Mouse (Mus musculus): ENCODE results near the gene Isx. TPM values are rescaled to one million over a fixed set of nuclear protein-coding genes. Genes with fewer than 3 reads are reported as not detected.

Isx gene
- polyA plus RNA-seq, 1 experiment from 2014 or later = not detected

GRCm38 (mm10) chr8:74854786-74855185 is 18.2 kb upstream of the Isx start:
- Histone ChIP-seq H3K27ac (ENCODE audit: low read depth, low read length) (no peak overlapping the region), H3K9ac (ENCODE audit: low read length) (no peak overlapping the region), H3K4me1 (replicated peaks; ENCODE audit: control insufficient read depth, insufficient read depth, low read length) (no peaks in the 10 kb centered on the region), H3K4me3 (ENCODE audit: low read depth, low read length) (no peak overlapping the region), H3K36me3 (ENCODE audit: control insufficient read depth, insufficient read depth, low read length) (no peaks in the 10 kb centered on the region), H3K27me3 (ENCODE audit: control insufficient read depth, insufficient read depth, low read length) (no peaks in the 10 kb centered on the region), H3K4me2 (ENCODE audit: low read depth, low read length, severe bottlenecking) (no peak overlapping the region), H3K9me3 (ENCODE audit: control insufficient read depth, low read length) (no peaks in the 10 kb centered on the region)
- ATAC-seq (replicated peaks; ENCODE audit: low FRiP score) (no peak), DNase-seq (ENCODE audit: low spot score) (no peak)
- 94% methylated on average over 4 of the region's 4 CpGs for WGBS

- Histone ChIP-seq H3K4me3 (ENCODE audit: low read depth, low read length) (no peak overlapping the region), H3K27me3 (ENCODE audit: control insufficient read depth, insufficient read depth, low read length) (no peaks in the 10 kb centered on the region), H3K36me3 (ENCODE audit: control insufficient read depth, insufficient read depth, low read length) (no peaks in the 10 kb centered on the region), H3K27ac (ENCODE audit: low read depth, low read length) (no peak overlapping the region), H3K9me3 (ENCODE audit: control insufficient read depth, low read length) (no peaks in the 10 kb centered on the region), H3K4me2 (ENCODE audit: low read depth, low read length, severe bottlenecking) (no peak overlapping the region), H3K9ac (ENCODE audit: low read length) (no peak overlapping the region), H3K4me1 (replicated peaks; ENCODE audit: control insufficient read depth, insufficient read depth, low read length) (no peaks in the 10 kb centered on the region)
- ATAC-seq (replicated peaks; ENCODE audit: low FRiP score) (no peak), DNase-seq (ENCODE audit: low spot score) (no peak)
- WGBS = 84% methylated on average over 3 of the region's 3 CpGs
Measured at GRCm38 (mm10) chr8:74855341-74855740, 17.6 kb upstream of the Isx start.

GRCm38 (mm10) chr8:74859241-74859640 is 13.7 kb upstream of the Isx start:
- Histone ChIP-seq H3K4me2 (ENCODE audit: low read depth, low read length, severe bottlenecking) (no peak overlapping the region), H3K4me3 (ENCODE audit: low read depth, low read length) (no peak overlapping the region), H3K27me3 (ENCODE audit: control insufficient read depth, insufficient read depth, low read length) (no peaks in the 10 kb centered on the region), H3K4me1 (replicated peaks; ENCODE audit: control insufficient read depth, insufficient read depth, low read length) (no peaks in the 10 kb centered on the region), H3K27ac (ENCODE audit: low read depth, low read length) (no peak overlapping the region), H3K36me3 (ENCODE audit: control insufficient read depth, insufficient read depth, low read length) (no peaks in the 10 kb centered on the region), H3K9ac (ENCODE audit: low read length) (no peak overlapping the region), H3K9me3 (ENCODE audit: control insufficient read depth, low read length) (no peaks in the 10 kb centered on the region)
- ATAC-seq (replicated peaks; ENCODE audit: low FRiP score) = no peak
- WGBS = 86% methylated on average over 4 of the region's 4 CpGs
- DNase-seq (ENCODE audit: low spot score) = no peak

- ATAC-seq (replicated peaks; ENCODE audit: low FRiP score) (no peak), DNase-seq (ENCODE audit: low spot score) (no peak)
- Histone ChIP-seq H3K36me3 (ENCODE audit: control insufficient read depth, insufficient read depth, low read length) (no peaks in the 10 kb centered on the region), H3K9ac (ENCODE audit: low read length) (no peak overlapping the region), H3K27me3 (ENCODE audit: control insufficient read depth, insufficient read depth, low read length) (no peaks in the 10 kb centered on the region), H3K4me3 (ENCODE audit: low read depth, low read length) (no peak overlapping the region), H3K9me3 (ENCODE audit: control insufficient read depth, low read length) (no peaks in the 10 kb centered on the region), H3K4me1 (replicated peaks; ENCODE audit: control insufficient read depth, insufficient read depth, low read length) (no peaks in the 10 kb centered on the region), H3K4me2 (ENCODE audit: low read depth, low read length, severe bottlenecking) (no peak overlapping the region), H3K27ac (ENCODE audit: low read depth, low read length) (no peak overlapping the region)
- WGBS = 76% methylated on average over 6 of the region's 6 CpGs
Measured at GRCm38 (mm10) chr8:74860449-74860848, 12.5 kb upstream of the Isx start.

GRCm38 (mm10) chr8:74862598-74862997 is 10.4 kb upstream of the Isx start:
- Histone ChIP-seq H3K4me1 (replicated peaks; ENCODE audit: control insufficient read depth, insufficient read depth, low read length) (no peaks in the 10 kb centered on the region), H3K9me3 (ENCODE audit: control insufficient read depth, low read length) (no peaks in the 10 kb centered on the region), H3K27me3 (ENCODE audit: control insufficient read depth, insufficient read depth, low read length) (no peaks in the 10 kb centered on the region), H3K27ac (ENCODE audit: low read depth, low read length) (no peak overlapping the region), H3K9ac (ENCODE audit: low read length) (no peak overlapping the region), H3K36me3 (ENCODE audit: control insufficient read depth, insufficient read depth, low read length) (no peaks in the 10 kb centered on the region), H3K4me3 (ENCODE audit: low read depth, low read length) (no peak overlapping the region), H3K4me2 (ENCODE audit: low read depth, low read length, severe bottlenecking) (no peak overlapping the region)
- ATAC-seq (replicated peaks; ENCODE audit: low FRiP score) (no peak), DNase-seq (ENCODE audit: low spot score) (no peak)
- 80% methylated on average over 2 of the region's 2 CpGs for WGBS

GRCm38 (mm10) chr8:74870346-74870949 is 2.5 kb upstream of the Isx start:
- WGBS = 84% methylated on average over 4 of the region's 4 CpGs
- no peak for ATAC-seq (replicated peaks; ENCODE audit: low FRiP score)

GRCm38 (mm10) chr8:74871686-74872085 is 1.3 kb upstream of the Isx start:
- Histone ChIP-seq H3K27ac (ENCODE audit: low read depth, low read length) (no peak overlapping the region), H3K9ac (ENCODE audit: low read length) (no peak overlapping the region), H3K27me3 (ENCODE audit: control insufficient read depth, insufficient read depth, low read length) (no peaks in the 10 kb centered on the region), H3K4me2 (ENCODE audit: low read depth, low read length, severe bottlenecking) (no peak overlapping the region), H3K4me1 (replicated peaks; ENCODE audit: control insufficient read depth, insufficient read depth, low read length) (no peaks in the 10 kb centered on the region), H3K36me3 (ENCODE audit: control insufficient read depth, insufficient read depth, low read length) (no peaks in the 10 kb centered on the region), H3K9me3 (ENCODE audit: control insufficient read depth, low read length) (no peaks in the 10 kb centered on the region), H3K4me3 (ENCODE audit: low read depth, low read length) (no peak overlapping the region)
- 79% methylated on average over 4 of the region's 4 CpGs for WGBS
- ATAC-seq (replicated peaks; ENCODE audit: low FRiP score) (no peak), DNase-seq (ENCODE audit: low spot score) (no peak)

More at GRCm38 (mm10) chr8:74870346-74870949, 2.5 kb upstream of the Isx start:
- Histone ChIP-seq H3K9me3 (ENCODE audit: control insufficient read depth, low read length) (no peaks in the 10 kb centered on the region), H3K36me3 (ENCODE audit: control insufficient read depth, insufficient read depth, low read length) (no peaks in the 10 kb centered on the region), H3K27ac (ENCODE audit: low read depth, low read length) (no peak overlapping the region), H3K4me1 (replicated peaks; ENCODE audit: control insufficient read depth, insufficient read depth, low read length) (no peaks in the 10 kb centered on the region), H3K9ac (ENCODE audit: low read length) (no peak overlapping the region), H3K27me3 (ENCODE audit: control insufficient read depth, insufficient read depth, low read length) (no peaks in the 10 kb centered on the region), H3K4me2 (ENCODE audit: low read depth, low read length, severe bottlenecking) (no peak overlapping the region), H3K4me3 (ENCODE audit: low read depth, low read length) (no peak overlapping the region)
- DNase-seq (ENCODE audit: low spot score) = no peak

- DNase-seq (ENCODE audit: low spot score) (no peak), ATAC-seq (replicated peaks; ENCODE audit: low FRiP score) (no peak)
- no peak overlapping the region for H3K9ac ChIP-seq (ENCODE audit: low read length)
- H3K27ac ChIP-seq (ENCODE audit: low read depth, low read length) = no peak overlapping the region
- H3K9me3 ChIP-seq (ENCODE audit: control insufficient read depth, low read length) = no peaks in the 10 kb centered on the region
- H3K36me3 ChIP-seq (ENCODE audit: control insufficient read depth, insufficient read depth, low read length) = no peaks in the 10 kb centered on the region
- no peak overlapping the region for H3K4me2 ChIP-seq (ENCODE audit: low read depth, low read length, severe bottlenecking)
- H3K4me3 ChIP-seq (ENCODE audit: low read depth, low read length) = no peak overlapping the region
- no peaks in the 10 kb centered on the region for H3K27me3 ChIP-seq (ENCODE audit: control insufficient read depth, insufficient read depth, low read length)
- WGBS = 90% methylated on average over 7 of the region's 7 CpGs
- H3K4me1 ChIP-seq (replicated peaks; ENCODE audit: control insufficient read depth, insufficient read depth, low read length) = no peaks in the 10 kb centered on the region
Measured at GRCm38 (mm10) chr8:74872151-74872823, 686 bp upstream of the Isx start.

GRCm38 (mm10) chr8:74874565-74874964 is 1.6 kb downstream of the Isx start:
- Histone ChIP-seq H3K27me3 (ENCODE audit: control insufficient read depth, insufficient read depth, low read length) (no peaks in the 10 kb centered on the region), H3K36me3 (ENCODE audit: control insufficient read depth, insufficient read depth, low read length) (no peaks in the 10 kb centered on the region), H3K4me2 (ENCODE audit: low read depth, low read length, severe bottlenecking) (no peak overlapping the region), H3K4me3 (ENCODE audit: low read depth, low read length) (no peak overlapping the region), H3K27ac (ENCODE audit: low read depth, low read length) (no peak overlapping the region), H3K9me3 (ENCODE audit: control insufficient read depth, low read length) (no peaks in the 10 kb centered on the region), H3K9ac (ENCODE audit: low read length) (no peak overlapping the region), H3K4me1 (replicated peaks; ENCODE audit: control insufficient read depth, insufficient read depth, low read length) (no peaks in the 10 kb centered on the region)
- WGBS = 55% methylated on average over 2 of the region's 2 CpGs
- DNase-seq (ENCODE audit: low spot score) (no peak), ATAC-seq (replicated peaks; ENCODE audit: low FRiP score) (no peak)
